Mouse (Mus musculus): ENCODE measurements around the gene Kras.

Gene Kras

GRCm38 (mm10) chr6:145193038-145193437 lies 57.0 kb downstream of the Kras start:
- no peak for DNase-seq (ENCODE audit: extremely low spot score)

- DNase-seq (ENCODE audit: extremely low spot score), result no peak
These were observed 62.6 kb downstream of the Kras start for GRCm38 (mm10) chr6:145187093-145188088.

GRCm38 (mm10) chr6:145186096-145186495 lies 63.9 kb downstream of the Kras start:
- no peak for DNase-seq (ENCODE audit: extremely low spot score)

GRCm38 (mm10) chr6:145182044-145182443 lies 68.0 kb downstream of the Kras start:
- DNase-seq (ENCODE audit: extremely low spot score), result no peak

GRCm38 (mm10) chr6:145179665-145180064 lies 70.4 kb downstream of the Kras start:
- DNase-seq (ENCODE audit: extremely low spot score), result peak; percentile 71

- DNase-seq (ENCODE audit: extremely low spot score), result no peak
These were observed 73.6 kb downstream of the Kras start for GRCm38 (mm10) chr6:145176474-145176873.

GRCm38 (mm10) chr6:145175571-145175981 lies 74.5 kb downstream of the Kras start:
- peak; percentile 32 for DNase-seq (ENCODE audit: extremely low spot score)

- peak; percentile 53 for DNase-seq (ENCODE audit: extremely low spot score)
These were observed 76.3 kb downstream of the Kras start for GRCm38 (mm10) chr6:145173781-145174191.

GRCm38 (mm10) chr6:145171892-145172606 lies 78.0 kb downstream of the Kras start:
- DNase-seq (ENCODE audit: extremely low spot score), result no peak
